Mouse (Mus musculus): Measurements from ENCODE around the gene E2f3. TPM values are rescaled to one million over a fixed set of nuclear protein-coding genes. Genes with fewer than 3 reads are reported as not detected.

The E2f3 gene
- polyA plus RNA-seq, 1 experiment from 2014 or later: 19.6 TPM

GRCm38 (mm10) chr13:29913606-29914005 lies 72.3 kb downstream of the E2f3 start:
- peaks cover 7% of the 10 kb centered on the region for H3K36me3 ChIP-seq (replicated peaks; ENCODE audit: control insufficient read depth, insufficient read depth, low read depth, low read length)
- H3K4me1 ChIP-seq (ENCODE audit: control insufficient read depth, insufficient read depth, low read length): no peaks in the 10 kb centered on the region
- no peak overlapping the region for H3K9ac ChIP-seq (replicated peaks; ENCODE audit: low read length)
- H3K4me2 ChIP-seq (ENCODE audit: low read depth, low read length): no peak overlapping the region
- H3K27me3 ChIP-seq (ENCODE audit: control insufficient read depth, insufficient read depth, low read length): no peaks in the 10 kb centered on the region
- 44% methylated on average over 10 of the region's 10 CpGs for WGBS
- no peaks in the 10 kb centered on the region for H3K9me3 ChIP-seq (replicated peaks; ENCODE audit: control insufficient read depth, low read length)
- ATAC-seq (replicated peaks; ENCODE audit: insufficient number of reproducible peaks, low FRiP score, low TSS enrichment, low read depth) (no peak), DNase-seq (ENCODE audit: low spot score) (peak; percentile 72)
- H3K4me3 ChIP-seq (ENCODE audit: low read depth, low read length): no peak overlapping the region
- no peak overlapping the region for H3K27ac ChIP-seq (replicated peaks; ENCODE audit: low read depth, low read length)

DNA sequence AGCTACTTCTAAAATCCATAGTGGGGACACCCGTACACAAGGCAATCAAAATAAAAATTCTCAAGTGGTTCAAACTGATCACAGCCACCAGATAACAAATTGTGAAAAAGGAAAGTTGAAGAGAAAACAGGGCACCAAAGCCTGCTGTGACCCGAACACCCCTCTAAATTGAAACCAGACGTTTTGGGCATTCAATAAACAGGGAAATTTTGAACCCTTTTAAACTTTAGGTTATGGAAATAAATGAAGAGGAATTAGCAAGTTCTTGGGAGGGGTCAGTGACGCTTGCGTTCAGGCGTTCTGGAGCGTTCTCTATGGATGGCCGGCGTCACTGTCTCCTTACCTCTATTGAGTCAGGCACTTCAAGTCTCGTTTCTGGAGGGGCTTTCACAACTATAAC lies 72.8 kb downstream of the E2f3 start:
- Histone ChIP-seq H3K27ac (replicated peaks; ENCODE audit: low read depth, low read length) (no peak overlapping the region), H3K36me3 (replicated peaks; ENCODE audit: control insufficient read depth, insufficient read depth, low read depth, low read length) (peaks cover 11% of the 10 kb centered on the region)
- DNase-seq (ENCODE audit: low spot score): peak; percentile 77

GRCm38 (mm10) chr13:29912251-29912650 lies 73.6 kb downstream of the E2f3 start:
- H3K4me2 ChIP-seq (ENCODE audit: low read depth, low read length): no peak overlapping the region
- H3K4me3 ChIP-seq (ENCODE audit: low read depth, low read length): no peak overlapping the region
- H3K4me1 ChIP-seq (ENCODE audit: control insufficient read depth, insufficient read depth, low read length): no peaks in the 10 kb centered on the region
- H3K9ac ChIP-seq (replicated peaks; ENCODE audit: low read length): no peak overlapping the region
- H3K36me3 ChIP-seq (replicated peaks; ENCODE audit: control insufficient read depth, insufficient read depth, low read depth, low read length): peaks cover 14% of the 10 kb centered on the region
- H3K9me3 ChIP-seq (replicated peaks; ENCODE audit: control insufficient read depth, low read length): no peaks in the 10 kb centered on the region
- 92% methylated on average over 8 of the region's 8 CpGs for WGBS
- ATAC-seq (replicated peaks; ENCODE audit: insufficient number of reproducible peaks, low FRiP score, low TSS enrichment, low read depth) (no peak), DNase-seq (ENCODE audit: low spot score) (no peak)
- no peak overlapping the region for H3K27ac ChIP-seq (replicated peaks; ENCODE audit: low read depth, low read length)
- H3K27me3 ChIP-seq (ENCODE audit: control insufficient read depth, insufficient read depth, low read length): no peaks in the 10 kb centered on the region

More for the DNA sequence above, 72.8 kb downstream of the E2f3 start:
- Histone ChIP-seq H3K9ac (replicated peaks; ENCODE audit: low read length) (no peak overlapping the region), H3K9me3 (replicated peaks; ENCODE audit: control insufficient read depth, low read length) (no peaks in the 10 kb centered on the region), H3K27me3 (ENCODE audit: control insufficient read depth, insufficient read depth, low read length) (no peaks in the 10 kb centered on the region), H3K4me3 (ENCODE audit: low read depth, low read length) (no peak overlapping the region), H3K4me1 (ENCODE audit: control insufficient read depth, insufficient read depth, low read length) (no peaks in the 10 kb centered on the region), H3K4me2 (ENCODE audit: low read depth, low read length) (no peak overlapping the region)
- no peak for ATAC-seq (replicated peaks; ENCODE audit: insufficient number of reproducible peaks, low FRiP score, low TSS enrichment, low read depth)
- 34% methylated on average over 10 of the region's 10 CpGs for WGBS

- no peak overlapping the region for H3K4me2 ChIP-seq (ENCODE audit: low read depth, low read length)
- no peak for DNase-seq (ENCODE audit: low spot score)
- H3K27me3 ChIP-seq (ENCODE audit: control insufficient read depth, insufficient read depth, low read length): no peaks in the 10 kb centered on the region
- no peaks in the 10 kb centered on the region for H3K4me1 ChIP-seq (ENCODE audit: control insufficient read depth, insufficient read depth, low read length)
- H3K4me3 ChIP-seq (ENCODE audit: low read depth, low read length): no peak overlapping the region
- no peaks in the 10 kb centered on the region for H3K9me3 ChIP-seq (replicated peaks; ENCODE audit: control insufficient read depth, low read length)
- H3K36me3 ChIP-seq (replicated peaks; ENCODE audit: control insufficient read depth, insufficient read depth, low read depth, low read length): peaks cover 17% of the 10 kb centered on the region
- no peak overlapping the region for H3K9ac ChIP-seq (replicated peaks; ENCODE audit: low read length)
- WGBS: 94% methylated on average over 3 of the region's 3 CpGs
- H3K27ac ChIP-seq (replicated peaks; ENCODE audit: low read depth, low read length): no peak overlapping the region
- ATAC-seq (replicated peaks; ENCODE audit: insufficient number of reproducible peaks, low FRiP score, low TSS enrichment, low read depth): no peak
Measured at GRCm38 (mm10) chr13:29911141-29911540, 74.7 kb downstream of the E2f3 start.

- Histone ChIP-seq H3K4me1 (ENCODE audit: control insufficient read depth, insufficient read depth, low read length) (no peaks in the 10 kb centered on the region), H3K4me2 (ENCODE audit: low read depth, low read length) (no peak overlapping the region), H3K27ac (replicated peaks; ENCODE audit: low read depth, low read length) (no peak overlapping the region), H3K27me3 (ENCODE audit: control insufficient read depth, insufficient read depth, low read length) (no peaks in the 10 kb centered on the region), H3K9ac (replicated peaks; ENCODE audit: low read length) (no peak overlapping the region), H3K36me3 (replicated peaks; ENCODE audit: control insufficient read depth, insufficient read depth, low read depth, low read length) (peaks cover 27% of the 10 kb centered on the region), H3K9me3 (replicated peaks; ENCODE audit: control insufficient read depth, low read length) (peaks cover 4% of the 10 kb centered on the region; the same call in 1 of the 2 replicates), H3K4me3 (ENCODE audit: low read depth, low read length) (no peak overlapping the region)
- no peak for ATAC-seq (replicated peaks; ENCODE audit: insufficient number of reproducible peaks, low FRiP score, low TSS enrichment, low read depth)
- DNase-seq (ENCODE audit: low spot score): no peak
- WGBS: 97% methylated on average over 9 of the region's 9 CpGs
Measured at GRCm38 (mm10) chr13:29908431-29908830, 77.4 kb downstream of the E2f3 start.

DNA sequence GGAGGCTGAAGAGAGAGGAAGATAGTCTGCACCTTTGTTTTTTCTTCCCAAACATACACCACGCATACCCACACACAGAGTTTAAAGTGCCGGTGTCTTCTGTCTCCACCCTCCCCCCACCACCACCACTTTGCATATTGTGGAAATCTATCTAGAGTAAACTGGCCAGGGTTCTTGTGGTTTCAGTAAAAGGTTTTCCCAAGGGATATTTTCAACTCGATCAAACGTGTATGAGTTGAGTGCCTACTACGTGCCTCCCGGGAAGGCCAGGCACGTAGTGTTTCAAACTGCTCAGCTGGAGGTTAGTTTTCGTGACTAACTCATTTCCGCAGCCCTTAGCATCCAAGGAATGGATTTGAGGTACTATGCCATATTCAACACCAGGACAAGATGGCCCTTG lies 77.9 kb downstream of the E2f3 start:
- 93% methylated on average over 9 of the region's 9 CpGs for WGBS
- no peaks in the 10 kb centered on the region for H3K4me1 ChIP-seq (ENCODE audit: control insufficient read depth, insufficient read depth, low read length)
- H3K4me2 ChIP-seq (ENCODE audit: low read depth, low read length): no peak overlapping the region
- no peaks in the 10 kb centered on the region for H3K27me3 ChIP-seq (ENCODE audit: control insufficient read depth, insufficient read depth, low read length)
- H3K4me3 ChIP-seq (ENCODE audit: low read depth, low read length): no peak overlapping the region
- peaks cover 27% of the 10 kb centered on the region for H3K36me3 ChIP-seq (replicated peaks; ENCODE audit: control insufficient read depth, insufficient read depth, low read depth, low read length)
- ATAC-seq (replicated peaks; ENCODE audit: insufficient number of reproducible peaks, low FRiP score, low TSS enrichment, low read depth) (no peak), DNase-seq (ENCODE audit: low spot score) (no peak)
- no peak overlapping the region for H3K9ac ChIP-seq (replicated peaks; ENCODE audit: low read length)
- no peak overlapping the region for H3K27ac ChIP-seq (replicated peaks; ENCODE audit: low read depth, low read length)
- H3K9me3 ChIP-seq (replicated peaks; ENCODE audit: control insufficient read depth, low read length): peaks cover 4% of the 10 kb centered on the region; the same call in 1 of the 2 replicates

GRCm38 (mm10) chr13:29906734-29907133 lies 79.1 kb downstream of the E2f3 start:
- peaks cover 27% of the 10 kb centered on the region for H3K36me3 ChIP-seq (replicated peaks; ENCODE audit: control insufficient read depth, insufficient read depth, low read depth, low read length)

GRCm38 (mm10) chr13:29903341-29903740 lies 82.5 kb downstream of the E2f3 start:
- Histone ChIP-seq H3K9ac (replicated peaks; ENCODE audit: low read length) (no peak overlapping the region), H3K4me2 (ENCODE audit: low read depth, low read length) (no peak overlapping the region), H3K27me3 (ENCODE audit: control insufficient read depth, insufficient read depth, low read length) (no peaks in the 10 kb centered on the region), H3K27ac (replicated peaks; ENCODE audit: low read depth, low read length) (no peak overlapping the region), H3K9me3 (replicated peaks; ENCODE audit: control insufficient read depth, low read length) (peaks cover 4% of the 10 kb centered on the region; the same call in 1 of the 2 replicates), H3K36me3 (replicated peaks; ENCODE audit: control insufficient read depth, insufficient read depth, low read depth, low read length) (peaks cover 17% of the 10 kb centered on the region), H3K4me1 (ENCODE audit: control insufficient read depth, insufficient read depth, low read length) (no peaks in the 10 kb centered on the region), H3K4me3 (ENCODE audit: low read depth, low read length) (no peak overlapping the region)
- WGBS: 93% methylated on average over 1 of the region's 1 CpGs
- ATAC-seq (replicated peaks; ENCODE audit: insufficient number of reproducible peaks, low FRiP score, low TSS enrichment, low read depth) (no peak), DNase-seq (ENCODE audit: low spot score) (no peak)

More at GRCm38 (mm10) chr13:29906734-29907133, 79.1 kb downstream of the E2f3 start:
- ATAC-seq (replicated peaks; ENCODE audit: insufficient number of reproducible peaks, low FRiP score, low TSS enrichment, low read depth) (no peak), DNase-seq (ENCODE audit: low spot score) (no peak)
- Histone ChIP-seq H3K9me3 (replicated peaks; ENCODE audit: control insufficient read depth, low read length) (peaks cover 4% of the 10 kb centered on the region; the same call in 1 of the 2 replicates), H3K27me3 (ENCODE audit: control insufficient read depth, insufficient read depth, low read length) (no peaks in the 10 kb centered on the region), H3K9ac (replicated peaks; ENCODE audit: low read length) (no peak overlapping the region), H3K27ac (replicated peaks; ENCODE audit: low read depth, low read length) (no peak overlapping the region), H3K4me3 (ENCODE audit: low read depth, low read length) (no peak overlapping the region), H3K4me1 (ENCODE audit: control insufficient read depth, insufficient read depth, low read length) (no peaks in the 10 kb centered on the region), H3K4me2 (ENCODE audit: low read depth, low read length) (no peak overlapping the region)
- WGBS: 93% methylated on average over 10 of the region's 10 CpGs

Measured in embryonic facial prominence, embryonic 11.5 days (tissue).